Mouse (Mus musculus): ENCODE data around the gene Baiap2l1.

DNA sequence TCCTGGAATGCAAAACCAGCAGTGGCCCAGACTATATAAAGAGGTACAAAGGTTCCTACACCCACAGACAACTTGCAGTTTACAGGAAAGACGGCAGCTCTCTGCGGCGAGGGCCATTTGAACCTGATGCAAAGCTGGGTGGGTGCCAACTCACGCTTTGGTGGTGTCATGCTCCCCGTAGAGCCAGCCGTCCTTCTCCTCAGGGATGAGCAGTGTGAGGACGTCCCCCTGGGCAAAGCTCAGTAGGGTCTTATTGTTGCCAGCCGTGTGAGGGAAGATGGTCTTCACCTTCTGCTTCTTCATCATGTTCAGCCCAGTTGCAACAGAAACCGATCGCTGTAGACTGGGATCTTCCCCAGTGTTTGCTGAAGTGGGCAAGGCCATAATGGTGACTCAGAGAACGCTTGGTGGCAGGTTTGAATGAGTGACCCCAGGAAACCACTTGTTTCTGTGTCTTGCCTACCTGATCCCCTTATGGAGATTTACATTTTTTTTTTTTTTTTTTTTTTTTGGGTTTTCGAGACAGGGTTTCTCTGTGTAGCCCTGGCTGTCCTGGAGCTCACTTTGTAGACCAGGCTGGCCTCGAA is 79.4 kb downstream of the Baiap2l1 start:
- TF ChIP-seq POLR2A (IDR thresholded peaks at IDR 0.05; ENCODE audit: low read depth, low read length): no peak
- TF ChIP-seq CTCF (conservative IDR thresholded peaks at IDR 0.05; ENCODE audit: insufficient read depth, insufficient read length, low read depth, low read length): no peak

All from kidney, adult 2 months (tissue).